Mouse (Mus musculus) c-Kit-positive CD71-negative TER-119-negative erythroid progenitor cells, embryonic 14.5 days (primary cell): ENCODE measurements around the gene Slc35b2.

ENCODE experiments used
- DNase-seq: peaks from one replicate; pipeline ENCODE4 v3.0.0-alpha.2; 2013; ENCODE audit warnings: low read depth

The Slc35b2 gene

GRCm38 (mm10) chr17:45584096-45584896 is 20.6 kb downstream of the Slc35b2 start:
- no peak for DNase-seq

- DNase-seq, result no peak
Measured at GRCm38 (mm10) chr17:45584939-45585678, 21.4 kb downstream of the Slc35b2 start.

GRCm38 (mm10) chr17:45585725-45586448 is 22.2 kb downstream of the Slc35b2 start:
- DNase-seq, result no peak

- DNase-seq, result no peak
Measured at GRCm38 (mm10) chr17:45586449-45586837, 22.8 kb downstream of the Slc35b2 start.

- DNase-seq, result no peak
Measured at GRCm38 (mm10) chr17:45588370-45588769, 24.7 kb downstream of the Slc35b2 start.

GRCm38 (mm10) chr17:45589236-45589635 is 25.6 kb downstream of the Slc35b2 start:
- no peak for DNase-seq

GRCm38 (mm10) chr17:45589844-45590243 is 26.2 kb downstream of the Slc35b2 start:
- no peak for DNase-seq

GRCm38 (mm10) chr17:45590410-45590809 is 26.7 kb downstream of the Slc35b2 start:
- DNase-seq, result no peak

- DNase-seq, result no peak
Measured at GRCm38 (mm10) chr17:45591701-45592605, 28.3 kb downstream of the Slc35b2 start.

- DNase-seq, result no peak
Measured at GRCm38 (mm10) chr17:45592606-45593431, 29.1 kb downstream of the Slc35b2 start.

- DNase-seq, result no peak
Measured at GRCm38 (mm10) chr17:45593479-45593878, 29.8 kb downstream of the Slc35b2 start.

GRCm38 (mm10) chr17:45594195-45594594 is 30.5 kb downstream of the Slc35b2 start:
- no peak for DNase-seq

GRCm38 (mm10) chr17:45594881-45595735 is 31.4 kb downstream of the Slc35b2 start:
- no peak for DNase-seq

GRCm38 (mm10) chr17:45595736-45596390 is 32.2 kb downstream of the Slc35b2 start:
- DNase-seq, result no peak

GRCm38 (mm10) chr17:45596631-45597396 is 33.1 kb downstream of the Slc35b2 start:
- DNase-seq, result no peak

- DNase-seq, result no peak
Measured at GRCm38 (mm10) chr17:45597787-45598186, 34.1 kb downstream of the Slc35b2 start.

- no peak for DNase-seq
Measured at GRCm38 (mm10) chr17:45598376-45598775, 34.7 kb downstream of the Slc35b2 start.

GRCm38 (mm10) chr17:45598891-45599290 is 35.2 kb downstream of the Slc35b2 start:
- no peak for DNase-seq
